Mouse (Mus musculus): Measurements from ENCODE around the gene Car10. TPM values are rescaled to one million over a fixed set of nuclear protein-coding genes. Genes with fewer than 3 reads are reported as not detected.

The Car10 gene
- polyA plus RNA-seq (2012; rRNA removed), result 21.7 and 24.1 TPM in 2 replicates

DNA sequence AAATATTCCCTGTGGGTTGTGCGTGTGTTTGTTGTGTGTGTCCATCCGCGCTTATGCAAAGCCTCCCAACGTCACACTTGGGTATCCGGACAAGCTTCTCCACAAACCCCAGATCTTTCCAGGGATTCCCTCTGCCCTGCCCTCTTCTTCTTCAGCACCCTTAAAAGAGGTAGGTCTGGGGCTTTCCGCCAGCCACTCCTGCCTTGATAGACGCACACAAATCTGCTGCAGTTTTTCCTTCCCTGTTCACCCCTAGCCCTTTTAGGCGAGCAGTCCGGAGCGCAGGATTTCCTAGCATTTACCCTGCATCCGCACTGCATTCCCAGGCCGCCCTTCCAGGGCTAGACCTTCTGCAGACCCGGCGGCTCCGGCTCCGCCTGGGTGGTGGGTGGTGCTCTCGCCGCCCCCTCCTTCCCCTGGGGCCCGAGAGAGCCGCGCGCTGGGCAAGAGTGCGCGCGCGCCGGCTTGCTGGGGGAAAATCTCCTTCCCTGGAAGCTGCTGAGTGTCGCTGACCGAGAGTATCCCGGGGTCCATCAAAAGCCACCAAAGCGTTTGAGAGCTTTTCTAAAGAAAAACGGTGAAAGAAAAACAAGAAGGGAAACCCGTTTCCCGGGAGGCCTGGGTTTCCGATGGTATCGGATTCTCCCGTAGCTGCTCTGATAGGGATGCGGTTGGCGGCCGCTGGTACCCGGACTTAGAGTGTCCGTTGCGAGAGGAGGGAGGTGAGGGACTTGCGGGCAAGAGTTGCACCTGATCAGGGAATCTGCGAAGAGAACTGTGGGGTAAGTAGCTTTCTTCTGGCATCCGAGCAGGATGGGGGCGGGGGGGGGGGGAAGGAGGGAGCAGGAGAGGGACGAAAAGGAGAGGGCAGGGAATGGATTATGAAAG, at the start of gene Car10:
Car10 (plus strand) TSS at position 88 of the 888 bp plus-strand sequence.

